Mouse (Mus musculus): ENCODE results near the gene Cux1.

DNA sequence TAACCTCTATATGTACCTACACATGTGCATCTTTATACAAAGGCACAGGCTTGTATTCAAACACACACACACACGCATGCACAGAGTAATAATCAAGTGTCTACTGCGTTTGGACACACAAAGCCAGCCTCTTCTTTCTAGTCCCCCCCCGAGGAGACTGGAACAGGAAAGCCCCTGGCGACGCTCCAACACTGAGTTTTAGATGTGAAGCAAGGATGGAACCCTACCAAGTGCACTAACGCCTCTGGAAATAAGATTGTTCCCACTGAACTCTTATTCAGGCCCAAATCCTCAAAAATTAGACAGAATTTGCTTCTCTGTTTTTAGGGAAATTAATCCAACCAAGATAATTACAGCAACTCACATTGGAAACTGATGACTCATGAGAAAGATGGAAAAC is 212.6 kb downstream of the Cux1 start:
- TF ChIP-seq POLR2A (IDR thresholded peaks at IDR 0.05; ENCODE audit: borderline replicate concordance, extremely low read depth, low read depth, low read length) (no peak), CTCF (IDR thresholded peaks at IDR 0.05; ENCODE audit: insufficient read depth, low read length) (no peak)
